Mouse (Mus musculus): Measurements from ENCODE around the gene Tmprss4. TPM values are rescaled to one million over a fixed set of nuclear protein-coding genes. Genes with fewer than 3 reads are reported as not detected.

The Tmprss4 gene
- polyA plus RNA-seq, 1 experiment from 2014 or later = not detected

GRCm38 (mm10) chr9:45219644-45220043 lies 15.8 kb upstream of the Tmprss4 start:
- Histone ChIP-seq H3K36me3 (no peaks in the 10 kb centered on the region), H3K9me3 (no peaks in the 10 kb centered on the region), H3K27me3 (no peaks in the 10 kb centered on the region), H3K9ac (no peak overlapping the region), H3K4me2 (no peak overlapping the region), H3K4me3 (no peak overlapping the region), H3K27ac (no peak overlapping the region), H3K4me1 (replicated peaks) (no peaks in the 10 kb centered on the region)
- WGBS = 81% methylated on average over 3 of the region's 3 CpGs
- no peak for ATAC-seq (ENCODE audit: low FRiP score)

- Histone ChIP-seq H3K9ac (no peak overlapping the region), H3K9me3 (no peaks in the 10 kb centered on the region), H3K4me1 (replicated peaks) (no peaks in the 10 kb centered on the region), H3K27me3 (no peaks in the 10 kb centered on the region), H3K27ac (no peak overlapping the region), H3K36me3 (no peaks in the 10 kb centered on the region), H3K4me3 (no peak overlapping the region), H3K4me2 (no peak overlapping the region)
- 74% methylated on average over 11 of the region's 11 CpGs for WGBS
- no peak for ATAC-seq (ENCODE audit: low FRiP score)
Measured at GRCm38 (mm10) chr9:45215526-45216179, 11.8 kb upstream of the Tmprss4 start.

- no peaks in the 10 kb centered on the region for H3K9me3 ChIP-seq
- H3K4me3 ChIP-seq = no peak overlapping the region
- no peak for ATAC-seq (ENCODE audit: low FRiP score)
- H3K27ac ChIP-seq = no peak overlapping the region
- no peaks in the 10 kb centered on the region for H3K36me3 ChIP-seq
- WGBS = 72% methylated on average over 6 of the region's 6 CpGs
- H3K4me1 ChIP-seq (replicated peaks) = no peaks in the 10 kb centered on the region
- no peak overlapping the region for H3K9ac ChIP-seq
- H3K4me2 ChIP-seq = no peak overlapping the region
- no peaks in the 10 kb centered on the region for H3K27me3 ChIP-seq
Measured at GRCm38 (mm10) chr9:45212001-45212400, 8.1 kb upstream of the Tmprss4 start.

GRCm38 (mm10) chr9:45207015-45207743 lies 3.3 kb upstream of the Tmprss4 start:
- Histone ChIP-seq H3K4me1 (replicated peaks) (no peaks in the 10 kb centered on the region), H3K4me2 (no peak overlapping the region), H3K27me3 (no peaks in the 10 kb centered on the region), H3K27ac (no peak overlapping the region), H3K9me3 (no peaks in the 10 kb centered on the region), H3K36me3 (no peaks in the 10 kb centered on the region), H3K9ac (no peak overlapping the region), H3K4me3 (no peak overlapping the region)
- 88% methylated on average over 7 of the region's 7 CpGs for WGBS
- no peak for ATAC-seq (ENCODE audit: low FRiP score)

GRCm38 (mm10) chr9:45206121-45206520 lies 2.2 kb upstream of the Tmprss4 start:
- H3K4me3 ChIP-seq = no peak overlapping the region
- H3K4me1 ChIP-seq (replicated peaks) = no peaks in the 10 kb centered on the region
- H3K9ac ChIP-seq = no peak overlapping the region
- H3K4me2 ChIP-seq = no peak overlapping the region
- no peak for ATAC-seq (ENCODE audit: low FRiP score)
- H3K27me3 ChIP-seq = no peaks in the 10 kb centered on the region
- H3K9me3 ChIP-seq = no peaks in the 10 kb centered on the region
- 79% methylated on average over 4 of the region's 4 CpGs for WGBS
- H3K36me3 ChIP-seq = no peaks in the 10 kb centered on the region
- no peak overlapping the region for H3K27ac ChIP-seq

- WGBS = 68% methylated on average over 5 of the region's 5 CpGs
- no peak overlapping the region for H3K4me3 ChIP-seq
- H3K9me3 ChIP-seq = no peaks in the 10 kb centered on the region
- no peak overlapping the region for H3K4me2 ChIP-seq
- no peaks in the 10 kb centered on the region for H3K36me3 ChIP-seq
- no peaks in the 10 kb centered on the region for H3K4me1 ChIP-seq (replicated peaks)
- H3K27me3 ChIP-seq = no peaks in the 10 kb centered on the region
- no peak for ATAC-seq (ENCODE audit: low FRiP score)
- H3K27ac ChIP-seq = no peak overlapping the region
- H3K9ac ChIP-seq = no peak overlapping the region
Measured at GRCm38 (mm10) chr9:45205143-45205542, 1.3 kb upstream of the Tmprss4 start.

GRCm38 (mm10) chr9:45202021-45202798 lies 1.7 kb downstream of the Tmprss4 start:
- Histone ChIP-seq H3K4me2 (no peak overlapping the region), H3K9ac (no peak overlapping the region), H3K27ac (no peak overlapping the region), H3K4me3 (no peak overlapping the region), H3K4me1 (replicated peaks) (no peaks in the 10 kb centered on the region), H3K27me3 (no peaks in the 10 kb centered on the region), H3K9me3 (no peaks in the 10 kb centered on the region), H3K36me3 (no peaks in the 10 kb centered on the region)
- 73% methylated on average over 9 of the region's 9 CpGs for WGBS
- ATAC-seq (ENCODE audit: low FRiP score) = no peak

- ATAC-seq (ENCODE audit: low FRiP score) = no peak
- H3K27me3 ChIP-seq = no peaks in the 10 kb centered on the region
- H3K4me1 ChIP-seq (replicated peaks) = no peaks in the 10 kb centered on the region
- no peak overlapping the region for H3K4me2 ChIP-seq
- H3K27ac ChIP-seq = no peak overlapping the region
- H3K36me3 ChIP-seq = no peaks in the 10 kb centered on the region
- no peaks in the 10 kb centered on the region for H3K9me3 ChIP-seq
- WGBS = 90% methylated on average over 5 of the region's 5 CpGs
- no peak overlapping the region for H3K4me3 ChIP-seq
- H3K9ac ChIP-seq = no peak overlapping the region
Measured at GRCm38 (mm10) chr9:45201319-45201947, 2.5 kb downstream of the Tmprss4 start.

GRCm38 (mm10) chr9:45197549-45197948 lies 6.3 kb downstream of the Tmprss4 start:
- Histone ChIP-seq H3K9me3 (no peaks in the 10 kb centered on the region), H3K36me3 (no peaks in the 10 kb centered on the region), H3K4me1 (replicated peaks) (no peaks in the 10 kb centered on the region), H3K27ac (no peak overlapping the region), H3K27me3 (0 out of 2 replicates have a peak, but pooled peaks cover 4% of the 10 kb centered on the region), H3K9ac (no peak overlapping the region), H3K4me3 (no peak overlapping the region), H3K4me2 (no peak overlapping the region)
- WGBS = 85% methylated on average over 5 of the region's 5 CpGs
- no peak for ATAC-seq (ENCODE audit: low FRiP score)

GRCm38 (mm10) chr9:45196125-45196830 lies 7.6 kb downstream of the Tmprss4 start:
- Histone ChIP-seq H3K4me2 (no peak overlapping the region), H3K9me3 (no peaks in the 10 kb centered on the region), H3K27ac (no peak overlapping the region), H3K36me3 (no peaks in the 10 kb centered on the region), H3K4me3 (no peak overlapping the region), H3K4me1 (replicated peaks) (no peaks in the 10 kb centered on the region), H3K9ac (no peak overlapping the region), H3K27me3 (0 out of 2 replicates have a peak, but pooled peaks cover 4% of the 10 kb centered on the region)
- no peak for ATAC-seq (ENCODE audit: low FRiP score)
- 85% methylated on average over 8 of the region's 8 CpGs for WGBS

GRCm38 (mm10) chr9:45195468-45195867 lies 8.4 kb downstream of the Tmprss4 start:
- H3K4me2 ChIP-seq = no peak overlapping the region

More at GRCm38 (mm10) chr9:45195468-45195867, 8.4 kb downstream of the Tmprss4 start:
- no peaks in the 10 kb centered on the region for H3K9me3 ChIP-seq
- no peaks in the 10 kb centered on the region for H3K4me1 ChIP-seq (replicated peaks)
- no peak overlapping the region for H3K4me3 ChIP-seq
- H3K36me3 ChIP-seq = no peaks in the 10 kb centered on the region
- H3K27ac ChIP-seq = no peak overlapping the region
- WGBS = 84% methylated on average over 4 of the region's 4 CpGs
- ATAC-seq (ENCODE audit: low FRiP score) = no peak
- H3K27me3 ChIP-seq = 0 out of 2 replicates have a peak, but pooled peaks cover 4% of the 10 kb centered on the region
- no peak overlapping the region for H3K9ac ChIP-seq

All from hindbrain, embryonic 13.5 days (tissue).